Mouse (Mus musculus) intestine, embryonic 14.5 days (tissue): ENCODE measurements around the gene Six5. TPM values are rescaled to one million over a fixed set of nuclear protein-coding genes. Genes with fewer than 3 reads are reported as not detected.

Source experiments
- microRNA-seq: library from miRNA; unstranded; fragments of <30 nt; microRNA quantifications from one replicate; pipeline ENCODE4, GENCODE M21; 2016
- polyA plus RNA-seq: library from polyadenylated mRNA; unstranded; fragments of >200 nt; fragmentation: Nextera tagmentation; extraction: Ambion mirVana; gene quantifications from 2 replicates; pipeline ENCODE4 v1.2.1, GENCODE M21; 2014

The Six5 gene
- polyA plus RNA-seq, 1 experiment from 2014 or later = 15.7 TPM

Small RNAs within 50 kb of the gene (microRNA-seq; reads per million reads assigned to microRNA genes)
- gene Mir3100 = 0.76 reads per million

Other genes starting within 250 kb of the Six5 start
- 17.7 and 26.7 TPM in 2 replicates for gene Pglyrp1, start 223.3 kb upstream of the Six5 start, polyA plus RNA-seq
- gene Ccdc61, start 184.2 kb upstream of the Six5 start, polyA plus RNA-seq = 21.5 and 21.7 TPM in 2 replicates
- 0.66 and 0.75 TPM in 2 replicates for gene Nova2, start 168.7 kb upstream of the Six5 start, polyA plus RNA-seq
- not detected in 2 replicates for gene Nanos2, start 107.2 kb upstream of the Six5 start, polyA plus RNA-seq
- 2.8 and 3.2 TPM in 2 replicates for gene Mypop, start 103.3 kb upstream of the Six5 start, polyA plus RNA-seq
- gene Irf2bp1, start 90.5 kb upstream of the Six5 start, polyA plus RNA-seq = 29.5 and 29.6 TPM in 2 replicates
- 21.6 and 21.9 TPM in 2 replicates for gene Foxa3, start 71.1 kb upstream of the Six5 start, polyA plus RNA-seq
- gene Sympk, start 70.2 kb upstream of the Six5 start, polyA plus RNA-seq = 23.9 and 26.1 TPM in 2 replicates
- gene Rsph6a, start 39.9 kb upstream of the Six5 start, polyA plus RNA-seq = not detected in 2 replicates
- gene Dmwd, start 18.4 kb upstream of the Six5 start, polyA plus RNA-seq = 15.8 and 16.0 TPM in 2 replicates
- gene Dmpk, start 10.7 kb upstream of the Six5 start, polyA plus RNA-seq = 57.4 and 60.0 TPM in 2 replicates
- gene Gm4969, start 23.8 kb downstream of the Six5 start, polyA plus RNA-seq = 3.7 and 4.7 TPM in 2 replicates
- gene Fbxo46, start 25.3 kb downstream of the Six5 start, polyA plus RNA-seq = 8.1 and 8.8 TPM in 2 replicates
- 10.1 and 11.0 TPM in 2 replicates for gene Qpctl, start 54.7 kb downstream of the Six5 start, polyA plus RNA-seq
- 166 and 167 TPM in 2 replicates for gene Snrpd2, start 55.1 kb downstream of the Six5 start, polyA plus RNA-seq
- 2.2 and 2.7 TPM in 2 replicates for gene Gipr, start 71.5 kb downstream of the Six5 start, polyA plus RNA-seq
- gene Eml2, start 81.8 kb downstream of the Six5 start, polyA plus RNA-seq = 1.9 and 2.9 TPM in 2 replicates
- 1.2 and 1.5 TPM in 2 replicates for gene Gpr4, start 117.9 kb downstream of the Six5 start, polyA plus RNA-seq
- gene Opa3, start 133.7 kb downstream of the Six5 start, polyA plus RNA-seq = 37.4 and 43.9 TPM in 2 replicates
- 78.5 and 79.2 TPM in 2 replicates for gene Vasp, start 177.2 kb downstream of the Six5 start, polyA plus RNA-seq
- 0.14 and 0.31 TPM in 2 replicates for gene Ppm1n, start 185.5 kb downstream of the Six5 start, polyA plus RNA-seq
- gene Rtn2, start 188.0 kb downstream of the Six5 start, polyA plus RNA-seq = 12.2 and 14.3 TPM in 2 replicates
- 0.08 and 0.49 TPM in 2 replicates for gene Fosb, start 215.5 kb downstream of the Six5 start, polyA plus RNA-seq